Mouse (Mus musculus) midbrain, postnatal 0 days (tissue): ENCODE results near the gene Hoxa10. TPM values are rescaled to one million over a fixed set of nuclear protein-coding genes. Genes with fewer than 3 reads are reported as not detected.

ENCODE experiments used
- ATAC-seq: fragments of 200-750 bp; cut with Nextera tagmentation; 2 replicates; pipeline ENCODE4 v1.8.0; 2017; ENCODE audit warnings: moderate number of reproducible peaks, mild to moderate bottlenecking, moderate TSS enrichment, moderate library complexity; ENCODE audit not compliant: low FRiP score
- DNase-seq: peaks from one replicate; pipeline ENCODE4 v3.0.0-alpha.2; 2015; ENCODE audit warnings: low spot score
- H3K27ac ChIP-seq: fragments of 300-500 bp; sonication (generic); 2 replicates; pipeline ENCODE4 v1.5.1; 2014; ENCODE audit warnings: low read depth, mild to moderate bottlenecking, low read length, mixed read lengths
- H3K27me3 ChIP-seq: fragments of 300-500 bp; sonication (generic); 2 replicates; pipeline ENCODE4 v1.6.1; 2014; ENCODE audit warnings: low read length, control low read depth, mixed read lengths; ENCODE audit not compliant: insufficient read depth
- H3K36me3 ChIP-seq: fragments of 300-500 bp; sonication (generic); 2 replicates; pipeline ENCODE4 v1.6.1; 2014; ENCODE audit warnings: low read length, control low read depth, mixed read lengths; ENCODE audit not compliant: insufficient read depth
- H3K4me1 ChIP-seq: fragments of 300-500 bp; sonication (generic); 2 replicates; pipeline ENCODE4 v1.6.1; 2014; ENCODE audit warnings: mild to moderate bottlenecking, control low read depth, antibody characterized with exemption, low read length, mixed read lengths; ENCODE audit not compliant: insufficient read depth
- H3K4me2 ChIP-seq: fragments of 300-500 bp; sonication (generic); 2 replicates; pipeline ENCODE4 v1.6.1; 2014; ENCODE audit warnings: low read depth, mild to moderate bottlenecking, low read length, mixed read lengths; ENCODE audit not compliant: poor library complexity, severe bottlenecking
- H3K4me3 ChIP-seq: fragments of 300-500 bp; sonication (generic); 2 replicates; pipeline ENCODE4 v1.5.1; 2014; ENCODE audit warnings: low read depth, mild to moderate bottlenecking, low read length, moderate library complexity
- H3K9ac ChIP-seq: fragments of 300-500 bp; sonication (generic); replicated peaks from 2 replicates; pipeline ENCODE4 v1.6.1; 2014; ENCODE audit warnings: mild to moderate bottlenecking, low read length, moderate library complexity, mixed read lengths; ENCODE audit not compliant: poor library complexity, severe bottlenecking
- H3K9me3 ChIP-seq: fragments of 300-500 bp; sonication (generic); 2 replicates; pipeline ENCODE4 v1.6.1; 2016; ENCODE audit warnings: low read length, control low read depth
- CTCF ChIP-seq: IDR thresholded peaks from 2 replicates; pipeline ENCODE4 v1.5.1; 2016; ENCODE audit warnings: antibody characterized with exemption, mild to moderate bottlenecking
- WGBS: fragments of 180-500 bp; shearing (Covaris S2); extraction: QIAGEN DNeasy Blood & Tissue Kit; methylation state at CpG from one replicate; pipeline ENCODE4 v1.1.7; 2014; 5-methylcytosine and 5-hydroxymethylcytosine counted together
- microRNA counts: library from miRNA; unstranded; fragments of <30 nt; microRNA quantifications from one replicate; lab custom pipeline; 2015
- microRNA-seq: library from miRNA; unstranded; fragments of <30 nt; microRNA quantifications from one replicate; pipeline ENCODE4, GENCODE M21; 2016; ENCODE audit warnings: borderline number of aligned reads
- polyA plus RNA-seq: library from polyadenylated mRNA; unstranded; fragments of >200 nt; fragmentation: Nextera tagmentation; extraction: Ambion mirVana; gene quantifications from 2 replicates; pipeline ENCODE4 v1.2.1, GENCODE M21; 2015
- total RNA-seq: library from RNA; depleted of rRNA; stranded (reverse); fragments of >200 nt; gene quantifications from 2 replicates; pipeline ENCODE4 v1.2.3, GENCODE M21; 2014; rRNA removed

Gene Hoxa10
- total and polyA plus RNA-seq, 2 experiments from 2014 or later: not detected

GRCm38 (mm10) chr6:52182793-52183192 is 57.9 kb downstream of the Hoxa10 start:
- Histone ChIP-seq H3K9me3 (no peaks in the 10 kb centered on the region), H3K4me1 (no peaks in the 10 kb centered on the region), H3K9ac (no peak overlapping the region), H3K4me2 (no peak overlapping the region), H3K27ac (no peak overlapping the region), H3K4me3 (no peak overlapping the region), H3K27me3 (peaks cover 97% of the 10 kb centered on the region), H3K36me3 (no peaks in the 10 kb centered on the region)
- ATAC-seq: no peak
- DNase-seq: no peak
- no peak for TF ChIP-seq CTCF
- 11% methylated on average over 1 of the region's 1 CpGs for WGBS

DNA sequence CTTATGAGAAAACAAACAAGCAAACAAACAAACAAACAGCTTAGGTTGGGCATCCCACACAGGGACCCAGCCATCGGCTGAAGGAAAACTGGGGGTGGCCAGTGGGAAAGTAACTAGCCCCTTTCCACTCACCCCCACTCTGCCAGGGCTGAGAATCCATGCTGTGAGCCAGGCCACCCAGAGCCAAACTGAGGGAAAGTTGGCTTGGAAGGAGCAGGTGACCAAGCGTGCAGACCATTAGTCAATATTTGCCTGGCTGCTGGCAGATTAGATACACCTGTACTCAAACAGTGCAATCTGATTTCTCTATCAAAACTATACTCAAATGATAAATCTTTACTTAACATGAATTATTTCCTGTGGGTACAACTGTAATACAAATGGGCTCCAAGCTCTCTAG is 58.6 kb downstream of the Hoxa10 start:
- H3K27me3 ChIP-seq: peaks cover 98% of the 10 kb centered on the region
- H3K27ac ChIP-seq: no peak overlapping the region
- TF ChIP-seq CTCF: no peak
- no peaks in the 10 kb centered on the region for H3K9me3 ChIP-seq
- no peak overlapping the region for H3K4me3 ChIP-seq
- H3K36me3 ChIP-seq: no peaks in the 10 kb centered on the region
- ATAC-seq: no peak
- no peak for DNase-seq
- no peak overlapping the region for H3K4me2 ChIP-seq
- 24% methylated on average over 2 of the region's 2 CpGs for WGBS
- no peak overlapping the region for H3K9ac ChIP-seq
- H3K4me1 ChIP-seq: no peaks in the 10 kb centered on the region

MicroRNA genes within 50 kb of the gene (microRNA counts, 519-probe panel; counts per million panel counts)
- 1,627 counts per million, percentile 61 among the panel's probes with 10 or more counts for microRNA mmu-miR-196b (lab: Ali Mortazavi, UCI)

Small RNA genes lying within 50 kb of the gene (microRNA-seq; reads per million reads assigned to microRNA genes)
- 5.7 reads per million, percentile 12 among the genes with 10 or more reads in this experiment for gene Mir196b

Other genes starting within 250 kb of the Hoxa10 start
- 11.5 TPM in 2 replicates for gene Skap2, start 228.3 kb downstream of the Hoxa10 start, total RNA-seq
- gene Skap2, start 228.3 kb downstream of the Hoxa10 start, polyA plus RNA-seq: 9.3 and 12.5 TPM in 2 replicates
- 0.27 TPM in 1 of 2 replicates, not detected in the other for gene Hoxa1, start 82.5 kb downstream of the Hoxa10 start, total RNA-seq
- gene Hoxa1, start 82.5 kb downstream of the Hoxa10 start, polyA plus RNA-seq: 0.16 TPM in 1 of 2 replicates, not detected in the other
- gene Hoxa2, start 76.0 kb downstream of the Hoxa10 start, total RNA-seq: 1.6 and 3.0 TPM in 2 replicates
- gene Hoxa2, start 76.0 kb downstream of the Hoxa10 start, polyA plus RNA-seq: not detected in 2 replicates
- not detected in 2 replicates for gene 5730596B20Rik, start 63.4 kb downstream of the Hoxa10 start, total RNA-seq
- not detected in 2 replicates for gene 5730596B20Rik, start 63.4 kb downstream of the Hoxa10 start, polyA plus RNA-seq
- 0.22 TPM in 1 of 2 replicates, not detected in the other for gene Hoxa4, start 49.1 kb downstream of the Hoxa10 start, total RNA-seq
- gene Hoxa4, start 49.1 kb downstream of the Hoxa10 start, polyA plus RNA-seq: not detected in 2 replicates
- gene Hoxa5, start 36.3 kb downstream of the Hoxa10 start, total RNA-seq: 10.4 TPM in 1 of 2 replicates, not detected in the other
- gene Hoxa5, start 36.3 kb downstream of the Hoxa10 start, polyA plus RNA-seq: not detected in 2 replicates
- not detected in 2 replicates for gene Hoxa6, start 32.1 kb downstream of the Hoxa10 start, total RNA-seq
- not detected in 2 replicates for gene Hoxa6, start 32.1 kb downstream of the Hoxa10 start, polyA plus RNA-seq
- gene Hoxa3, start 27.5 kb downstream of the Hoxa10 start, total RNA-seq: 1.6 TPM in 1 of 2 replicates, not detected in the other
- not detected in 2 replicates for gene Hoxa3, start 27.5 kb downstream of the Hoxa10 start, polyA plus RNA-seq
- gene Gm28308, start 27.5 kb downstream of the Hoxa10 start, total RNA-seq: not detected in 2 replicates
- gene Gm28308, start 27.5 kb downstream of the Hoxa10 start, polyA plus RNA-seq: not detected in 2 replicates
- gene Hoxa7, start 19.0 kb downstream of the Hoxa10 start, total RNA-seq: not detected in 2 replicates
- not detected in 2 replicates for gene Hoxa7, start 19.0 kb downstream of the Hoxa10 start, polyA plus RNA-seq
- not detected in 2 replicates for gene Hoxa9, start 9.8 kb downstream of the Hoxa10 start, total RNA-seq
- not detected in 2 replicates for gene Hoxa9, start 9.8 kb downstream of the Hoxa10 start, polyA plus RNA-seq
- gene Hoxa11, start 5.0 kb upstream of the Hoxa10 start, total RNA-seq: not detected in 2 replicates
- gene Hoxa11, start 5.0 kb upstream of the Hoxa10 start, polyA plus RNA-seq: not detected in 2 replicates
- not detected in 2 replicates for gene Hoxa13, start 20.0 kb upstream of the Hoxa10 start, total RNA-seq
- gene Hoxa13, start 20.0 kb upstream of the Hoxa10 start, polyA plus RNA-seq: not detected in 2 replicates
- gene Evx1, start 72.6 kb upstream of the Hoxa10 start, total RNA-seq: 1.0 and 2.2 TPM in 2 replicates
- 0.85 and 1.0 TPM in 2 replicates for gene Evx1, start 72.6 kb upstream of the Hoxa10 start, polyA plus RNA-seq